In the genomic region with DNA sequence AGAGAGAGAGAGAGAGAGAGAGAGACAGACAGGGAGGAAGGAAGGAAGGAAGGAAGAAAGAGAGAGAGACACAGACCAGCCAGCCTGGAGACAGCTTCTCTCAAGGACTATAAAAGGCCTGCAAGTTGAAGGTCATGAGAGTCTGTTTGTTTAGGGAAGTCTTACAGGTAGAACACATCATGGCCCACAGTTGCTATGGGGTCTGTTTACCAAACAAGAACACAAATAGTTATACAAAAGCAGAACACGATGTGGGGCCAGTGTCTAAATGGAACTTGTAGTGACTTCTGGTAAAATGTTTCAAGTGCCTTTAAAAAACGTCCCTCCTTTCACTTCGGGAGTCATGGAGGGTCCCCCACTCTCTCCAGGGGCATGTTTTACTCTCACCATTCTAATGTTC, we compare ENCODE assay signal across 14 mouse cellular contexts.
DNase-seq lines count a peak whose midpoint lies in the region; ATAC-seq and TF ChIP-seq lines count a peak whose summit lies in the region.
"Had no signal": no experiment of that assay in that cellular context is flagged by ENCODE, and none has a peak within 500 bp of the region (broad histone marks: within the 10 kb centered on the region; RNA-seq: fewer than 3 reads in every experiment).

No protein-coding gene starts in this region.

- H3K27me3 ChIP-seq in heart, embryonic 11.5 days (ENCODE audit: control insufficient read depth, insufficient read depth, low read length), result no peaks in the 10 kb centered on the region
- H3K27me3 ChIP-seq in MEL (ENCODE audit: control insufficient read depth in 1 of 2, insufficient read depth in 2 of 2, low read length in 2 of 2), result no peaks in the 10 kb centered on the region
- H3K27me3 ChIP-seq in midbrain, embryonic 16.5 days (ENCODE audit: control insufficient read depth, insufficient read depth, low read depth, low read length), result no peaks in the 10 kb centered on the region
- H3K27me3 ChIP-seq in midbrain, embryonic 10.5 days (ENCODE audit: low read depth, poor library complexity, severe bottlenecking), result no peaks in the 10 kb centered on the region

- peak overlapping the region; percentile 64 for H3K27ac ChIP-seq in heart, embryonic 11.5 days (ENCODE audit: low read depth, low read length)
- peak overlapping the region; percentile 61 for H3K27ac ChIP-seq in MEL (ENCODE audit: control insufficient read depth, low read depth, low read length)
- no peak overlapping the region for H3K27ac ChIP-seq in midbrain, embryonic 16.5 days (ENCODE audit: low read length)
- H3K27ac ChIP-seq in midbrain, embryonic 10.5 days (replicated peaks), result no peak overlapping the region
- H3K27ac ChIP-seq: hindbrain, postnatal 0 days had no signal

- no peak for TF ChIP-seq EP300 in MEL (IDR thresholded peaks at IDR 0.05; ENCODE audit: low read depth in 1 of 2, low read length in 2 of 2)

- H3K4me1 ChIP-seq in heart, embryonic 11.5 days (ENCODE audit: control insufficient read depth, insufficient read depth, low read length), result peaks cover 50% of the 10 kb centered on the region
- peaks cover 12 to 17% of the 10 kb centered on the region in 2 experiments for H3K4me1 ChIP-seq in MEL (ENCODE audit: control insufficient read depth in 1 of 2, insufficient read depth in 2 of 2, low read length in 2 of 2)
- peaks cover 13% of the 10 kb centered on the region for H3K4me1 ChIP-seq in midbrain, embryonic 16.5 days (ENCODE audit: control insufficient read depth, insufficient read depth, low read length)
- peaks cover 49% of the 10 kb centered on the region for H3K4me1 ChIP-seq in midbrain, embryonic 10.5 days

- no peak for DNase-seq in heart, postnatal 14 days
- DNase-seq in 416B (ENCODE audit: low read depth) (peak; percentile 54), MEL (ENCODE audit: low read depth, low spot score) (peak; percentile 61)
- no peak for DNase-seq in right cerebral cortex, adult 18-20 months
- no peak for DNase-seq in midbrain, embryonic 10.5 days (ENCODE audit: low spot score)
- DNase-seq: adrenal gland, postnatal 10 days; gastrocnemius, postnatal 14 days; liver; lung, postnatal 4 days; right cerebral cortex, postnatal 4 days had no signal

- H3K79me2 ChIP-seq in MEL (ENCODE audit: control insufficient read depth, insufficient read depth, low read length, poor library complexity), result no peaks in the 10 kb centered on the region

- H3K9me3 ChIP-seq in heart, embryonic 11.5 days (replicated peaks; ENCODE audit: control insufficient read depth, low read length), result no peaks in the 10 kb centered on the region
- no peaks in the 10 kb centered on the region for H3K9me3 ChIP-seq in MEL (replicated peaks; ENCODE audit: insufficient read depth, low read length)
- no peaks in the 10 kb centered on the region for H3K9me3 ChIP-seq in midbrain, embryonic 16.5 days (replicated peaks; ENCODE audit: control insufficient read depth, low read length, poor library complexity, severe bottlenecking)
- H3K9me3 ChIP-seq in midbrain, embryonic 10.5 days (replicated peaks), result no peaks in the 10 kb centered on the region

- TF ChIP-seq POLR2A in MEL (IDR thresholded peaks at IDR 0.05; ENCODE audit: control insufficient read depth in 1 of 2, insufficient read depth in 1 of 2, low read depth in 1 of 2, low read length in 2 of 2, poor library complexity in 1 of 2), result no peak

- intact Hi-C loops in heart, postnatal 14 days (cut with DNase I), result loop anchor here (5.0 kb wide), 1 partner anchor 34 kb away; no protein-coding TSS in a partner anchor

- H3K9ac ChIP-seq in heart, embryonic 11.5 days (ENCODE audit: low read depth, low read length), result no peak overlapping the region
- H3K9ac ChIP-seq in MEL (ENCODE audit: control insufficient read depth, low read depth, low read length, poor library complexity, severe bottlenecking), result peak overlapping the region; percentile 36
- no peak overlapping the region for H3K9ac ChIP-seq in midbrain, embryonic 16.5 days (ENCODE audit: low read depth, low read length)

- H3K4me3 ChIP-seq in heart, embryonic 11.5 days (ENCODE audit: low read depth, low read length), result no peak overlapping the region
- H3K4me3 ChIP-seq in MEL (ENCODE audit: control insufficient read depth in 1 of 2, insufficient read depth in 1 of 2, low read depth in 2 of 2, low read length in 2 of 2), result no peak overlapping the region
- no peak overlapping the region for H3K4me3 ChIP-seq in midbrain, embryonic 16.5 days (ENCODE audit: low read depth, low read length)
- no peak overlapping the region for H3K4me3 ChIP-seq in midbrain, embryonic 10.5 days

- 55% methylated on average over 3 of the region's 3 CpGs for WGBS in heart, embryonic 11.5 days (ENCODE audit: insufficient replicate concordance)
- 77% methylated on average over 3 of the region's 3 CpGs for WGBS in midbrain, embryonic 16.5 days
- WGBS in midbrain, embryonic 10.5 days, result 80% methylated on average over 3 of the region's 3 CpGs

- H3K36me3 ChIP-seq in heart, embryonic 11.5 days (ENCODE audit: control insufficient read depth, insufficient read depth, low read length), result no peaks in the 10 kb centered on the region
- H3K36me3 ChIP-seq in MEL (ENCODE audit: control insufficient read depth in 1 of 2, insufficient read depth in 2 of 2, low read length in 2 of 2), result peaks cover 0 to 12% of the 10 kb centered on the region in 2 experiments; a peak in 2 of 4 replicates
- no peaks in the 10 kb centered on the region for H3K36me3 ChIP-seq in midbrain, embryonic 16.5 days (ENCODE audit: control insufficient read depth, insufficient read depth, low read length)
- H3K36me3 ChIP-seq in midbrain, embryonic 10.5 days, result no peaks in the 10 kb centered on the region

- no peak overlapping the region for H3K4me2 ChIP-seq in heart, embryonic 11.5 days
- H3K4me2 ChIP-seq in midbrain, embryonic 16.5 days (ENCODE audit: low read length), result no peak overlapping the region

- TF ChIP-seq RAD21 in MEL (IDR thresholded peaks at IDR 0.05; ENCODE audit: low read depth, low read length), result no peak

- no peak for ATAC-seq in heart, embryonic 11.5 days (replicated peaks; ENCODE audit: insufficient number of reproducible peaks, low FRiP score, low TSS enrichment)
- ATAC-seq in inflammation-experienced regulatory T-cells, adult 6 months, result peak; percentile 29
- no peak for ATAC-seq in midbrain, embryonic 16.5 days

- no peak for TF ChIP-seq CTCF in MEL (IDR thresholded peaks at IDR 0.05 in 2 of 3, conservative IDR thresholded peaks at IDR 0.05 in 1 of 3; ENCODE audit: control insufficient read depth in 1 of 3, insufficient read depth in 1 of 3, low read depth in 2 of 3, low read length in 3 of 3, poor library complexity in 1 of 3, severe bottlenecking in 1 of 3)

TF ChIP-seq in MEL, 35 proteins besides CTCF, POLR2A, EP300 and RAD21:
- no peak for TF ChIP-seq USF1 (IDR thresholded peaks at IDR 0.05; ENCODE audit: low read depth, low read length)
- TF ChIP-seq POLR2AphosphoS2 (IDR thresholded peaks at IDR 0.05; ENCODE audit: low read length), result no peak
- TF ChIP-seq HCFC1 (IDR thresholded peaks at IDR 0.05; ENCODE audit: low read depth, low read length), result no peak
- TF ChIP-seq TCF12 (IDR thresholded peaks at IDR 0.05; ENCODE audit: low read depth, low read length), result no peak
- TF ChIP-seq CHD1 (IDR thresholded peaks at IDR 0.05; ENCODE audit: low read depth, low read length), result no peak
- TF ChIP-seq JUND (IDR thresholded peaks at IDR 0.05; ENCODE audit: low read depth, low read length), result 0 out of 2 replicates have a peak, but pooled peaks have one; percentile 2
- TF ChIP-seq MAX (IDR thresholded peaks at IDR 0.05; ENCODE audit: low read length), result no peak
- TF ChIP-seq SMC3 (IDR thresholded peaks at IDR 0.05; ENCODE audit: low read depth, low read length), result no peak
- no peak for TF ChIP-seq KAT2A (conservative IDR thresholded peaks at IDR 0.05; ENCODE audit: low read depth, low read length)

Comparison
In these comparisons a context has a peak if more than half of its experiments do, and no peak if none do; other contexts are left out.
1. H3K27ac ChIP-seq: peak in heart, embryonic 11.5 days (single experiment) and MEL (single experiment); none in midbrain, embryonic 16.5 days (single experiment) and midbrain, embryonic 10.5 days (single experiment).
2. DNase-seq: peak in 416B (single experiment) and MEL (single experiment); none in heart, postnatal 14 days (0 of 2), right cerebral cortex, adult 18-20 months (single experiment) and midbrain, embryonic 10.5 days (single experiment).